Mouse (Mus musculus) left cerebral cortex, adult 9 months (tissue): ENCODE results near the gene Klhl12.
A peak's percentile ranks its signal among the peaks of the same experiment; 100 is the strongest.
"Not testable (repeated sequence)": the region's sequence is repeated elsewhere in the genome, so short reads cannot be mapped to it uniquely, and the experiment has no call there.

ENCODE experiments used
- DNase-seq, 2 experiments: peaks; one replicate each; pipeline ENCODE4 v3.0.0; 2022; ENCODE audit warnings: low spot score in 2 of 2

Gene Klhl12

DNA sequence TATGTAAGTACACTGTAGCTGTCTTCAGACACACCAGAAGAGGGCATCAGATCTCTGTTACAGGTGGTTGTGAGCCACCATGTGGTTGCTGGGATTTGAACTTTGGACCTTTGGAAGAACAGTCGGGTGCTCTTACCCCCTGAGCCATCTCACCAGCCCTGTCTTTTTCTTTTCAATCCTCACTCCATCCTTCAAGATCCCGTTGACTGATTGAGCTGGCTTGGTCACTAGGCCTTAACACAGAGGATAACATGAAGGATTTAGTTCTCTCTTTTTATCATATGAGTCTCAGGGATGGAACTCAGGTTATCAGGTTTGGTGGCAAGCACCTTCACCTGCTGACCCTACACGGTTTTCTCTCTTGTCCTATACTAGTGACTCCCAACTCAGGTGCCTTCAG is 6.8 kb upstream of the Klhl12 start:
- not testable (repeated sequence) for DNase-seq

DNA sequence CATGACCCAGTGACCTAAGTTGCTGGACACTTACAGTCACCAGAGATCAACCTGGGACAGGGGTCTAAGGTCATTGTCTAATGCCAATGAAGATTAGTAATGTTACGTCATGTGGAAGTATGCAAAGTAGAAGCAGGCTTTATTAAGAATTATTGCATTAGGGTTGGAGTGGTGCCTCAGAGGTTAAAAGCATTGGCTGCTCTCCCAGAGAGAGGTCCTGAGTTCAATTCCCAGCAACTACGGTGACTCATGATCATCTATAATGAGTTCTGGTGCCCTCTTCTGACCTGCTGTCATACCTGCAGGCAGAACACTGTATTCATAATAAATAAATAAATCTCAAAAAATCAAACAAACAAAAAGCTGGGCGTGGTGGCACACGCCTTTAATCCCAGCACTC is 5.1 kb upstream of the Klhl12 start:
- DNase-seq: no peak

DNA sequence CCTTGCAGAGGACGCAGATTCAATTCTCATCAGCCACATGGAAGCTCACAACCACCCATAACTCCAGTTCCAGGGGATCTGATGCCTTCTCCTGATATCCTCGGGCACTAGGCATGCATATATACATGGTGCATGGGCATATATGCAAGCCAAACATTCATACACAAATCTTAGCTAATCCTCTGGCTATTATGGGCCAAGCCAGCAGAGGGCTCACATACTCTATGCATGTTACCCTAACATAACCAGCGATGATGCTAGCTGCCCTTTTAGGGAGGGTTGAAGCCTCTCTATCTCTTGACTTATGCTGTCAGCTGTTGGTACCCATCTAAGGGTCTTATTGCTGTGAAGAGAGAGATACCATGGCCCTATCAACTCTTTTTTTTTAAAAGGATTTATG is 4.3 kb upstream of the Klhl12 start:
- DNase-seq: peak in 1 of 2 experiments; percentile 55

DNA sequence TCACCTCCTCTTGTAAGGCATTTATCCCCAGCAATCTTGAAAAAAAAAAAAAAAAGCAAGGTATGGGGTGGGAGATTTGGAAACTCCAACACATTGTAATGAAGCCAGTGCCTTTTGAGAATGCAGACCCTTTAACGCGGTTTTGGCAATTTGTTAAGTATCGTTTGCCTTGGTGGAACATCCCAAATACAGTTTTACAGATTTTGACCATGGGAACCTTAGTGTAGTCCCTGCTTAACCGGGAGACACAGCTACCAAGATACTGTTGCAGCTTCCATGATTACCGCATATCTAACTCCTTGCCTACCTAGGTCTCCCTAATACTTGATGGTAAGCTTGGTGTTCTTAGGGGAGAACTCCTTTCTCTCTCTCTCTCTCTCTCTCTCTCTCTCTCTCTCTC is 729 bp downstream of the Klhl12 start:
- no peak for DNase-seq

DNA sequence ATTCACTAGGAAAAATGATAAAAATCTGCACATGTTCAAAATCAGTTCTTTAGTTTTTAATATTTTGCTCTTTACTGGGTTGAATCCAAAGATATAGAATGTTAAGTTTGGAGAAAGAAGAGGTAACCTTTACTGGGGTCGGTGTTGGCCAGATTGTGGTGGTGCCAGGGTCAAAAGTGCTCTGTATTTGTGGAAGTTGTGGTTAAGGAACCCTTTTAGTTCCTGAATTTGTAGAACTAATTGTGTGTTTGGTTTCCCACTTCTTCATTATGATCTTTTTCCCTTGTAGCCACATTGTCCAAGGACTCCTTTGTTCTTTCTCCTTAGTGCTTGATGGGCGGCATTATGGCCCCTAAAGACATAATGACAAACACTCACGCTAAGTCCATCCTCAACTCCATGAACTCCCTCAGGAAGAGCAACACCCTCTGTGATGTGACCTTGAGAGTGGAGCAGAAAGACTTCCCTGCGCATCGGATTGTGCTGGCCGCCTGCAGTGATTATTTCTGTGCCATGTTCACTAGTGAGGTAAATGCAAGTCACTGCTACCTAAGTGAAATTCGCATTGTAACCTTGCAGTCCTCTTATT is 2.9 kb downstream of the Klhl12 start:
- DNase-seq: no peak

DNA sequence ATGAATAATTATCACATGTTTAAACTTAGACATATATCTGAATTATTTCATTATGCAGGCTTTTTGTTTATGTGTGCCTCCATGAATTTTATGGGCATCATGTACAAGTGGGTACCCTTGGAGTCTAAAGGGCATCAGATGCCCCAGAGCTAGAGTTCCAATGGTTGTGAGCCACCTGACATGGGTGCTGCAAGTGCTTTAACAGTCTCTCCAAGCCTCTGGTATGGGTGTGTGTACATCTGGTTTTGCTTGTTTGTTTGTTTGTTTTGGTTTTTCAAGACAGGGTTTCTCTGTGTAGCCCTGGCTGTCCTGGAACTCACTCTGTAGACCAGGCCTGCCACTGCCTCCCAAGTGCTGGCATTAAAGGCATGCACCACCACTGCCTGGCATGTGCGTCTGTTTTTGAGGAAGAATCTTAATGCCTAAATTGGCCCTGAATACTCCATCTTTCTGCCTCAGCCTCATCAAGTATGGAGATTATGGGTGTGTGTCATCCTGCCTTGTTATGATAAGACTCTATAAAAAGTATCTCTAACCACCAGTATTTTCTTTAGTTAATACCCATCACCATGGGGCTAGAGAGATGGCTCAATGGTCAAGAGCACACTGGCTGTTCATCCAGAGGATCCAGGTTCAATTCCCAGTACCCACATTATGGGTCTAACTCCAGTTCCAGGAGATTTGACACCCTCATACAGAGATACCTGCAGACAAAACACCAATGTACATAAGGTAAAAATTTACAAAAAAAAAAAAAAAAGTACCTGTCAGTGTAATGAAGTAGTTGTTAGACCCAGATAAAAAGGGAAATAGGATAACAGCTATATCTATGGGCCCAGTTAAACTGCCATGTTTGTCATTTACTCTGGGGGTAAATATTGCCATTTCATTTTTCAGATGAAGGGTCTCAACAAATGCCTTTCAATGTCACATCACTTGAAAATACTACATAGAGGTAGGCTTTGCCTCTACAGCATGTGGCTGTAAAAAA is 5.3 kb downstream of the Klhl12 start:
- no peak for DNase-seq

- no peak for DNase-seq
Measured at GRCm38 (mm10) chr1:134484623-134485022, 29.3 kb downstream of the Klhl12 start.

- no peak for DNase-seq
Measured at GRCm38 (mm10) chr1:134490903-134491801, 35.8 kb downstream of the Klhl12 start.

DNA sequence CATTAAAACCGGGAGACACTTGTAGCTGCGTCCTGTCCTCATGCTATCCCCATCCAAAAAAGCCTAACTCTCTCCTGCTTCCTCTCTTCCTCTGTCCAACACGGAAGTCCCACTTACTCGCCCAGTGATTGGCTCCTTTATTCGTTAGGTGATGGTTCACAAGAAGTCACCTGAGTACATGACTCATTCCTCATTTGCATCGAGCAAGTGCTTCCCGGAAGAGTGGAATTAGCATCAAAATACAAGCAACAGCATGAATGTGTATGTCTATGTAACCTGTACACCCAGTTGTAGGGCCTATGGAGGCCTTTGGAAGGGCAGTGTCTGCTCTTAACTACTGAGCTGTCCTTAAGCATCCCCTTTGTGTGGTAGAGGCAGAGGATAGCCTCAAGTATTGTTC is 36.9 kb downstream of the Klhl12 start:
- no peak for DNase-seq

GRCm38 (mm10) chr1:134493496-134493895 is 38.2 kb downstream of the Klhl12 start:
- no peak for DNase-seq

DNA sequence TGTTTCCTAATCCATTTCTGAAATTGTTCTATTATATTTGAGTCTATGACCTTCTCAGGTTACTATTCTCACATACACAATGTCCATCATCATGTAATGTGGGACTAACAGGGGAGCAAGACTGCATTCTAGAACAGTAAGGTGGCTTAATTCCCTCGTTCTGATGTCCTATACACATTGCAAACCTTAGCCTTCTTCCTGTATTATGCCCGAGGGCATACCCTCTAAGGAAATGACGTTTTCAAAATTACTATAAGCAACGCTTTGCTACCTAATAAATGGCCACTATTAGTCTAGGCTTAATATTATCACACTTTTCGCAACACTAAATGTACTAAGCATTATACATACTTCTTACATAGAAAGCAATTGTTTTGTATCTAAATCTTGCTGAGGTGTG is 38.6 kb downstream of the Klhl12 start:
- DNase-seq: no peak

- peak; percentile 94 to 98 for DNase-seq
Measured at GRCm38 (mm10) chr1:134494428-134495215, 39.3 kb downstream of the Klhl12 start, which contains the start of gene Rabif. TSS of gene Rabif (plus strand) at chr1:134494648.

GRCm38 (mm10) chr1:134495216-134495539 is 39.8 kb downstream of the Klhl12 start:
- no peak for DNase-seq

GRCm38 (mm10) chr1:134495991-134496390 is 40.7 kb downstream of the Klhl12 start:
- DNase-seq: no peak

GRCm38 (mm10) chr1:134500916-134501315 is 45.6 kb downstream of the Klhl12 start:
- DNase-seq: no peak

DNA sequence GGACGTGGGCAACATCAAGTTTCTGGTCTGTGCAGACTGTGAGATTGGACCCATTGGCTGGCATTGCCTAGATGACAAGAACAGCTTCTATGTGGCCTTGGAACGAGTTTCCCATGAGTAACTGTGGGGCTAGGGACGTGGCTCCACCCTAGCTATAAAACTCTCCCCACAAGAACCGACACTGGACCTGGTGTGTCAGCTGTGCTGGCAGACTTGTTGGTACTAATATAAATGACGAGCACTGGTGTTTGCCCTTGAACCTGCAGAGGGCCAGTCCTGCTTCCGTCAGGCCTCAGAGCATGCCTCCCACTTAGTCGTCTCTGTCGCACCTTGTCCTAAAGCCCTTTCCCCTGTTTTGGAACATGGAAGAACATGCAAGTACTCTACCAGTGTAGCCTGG is 50.9 kb downstream of the Klhl12 start:
- no peak for DNase-seq

DNA sequence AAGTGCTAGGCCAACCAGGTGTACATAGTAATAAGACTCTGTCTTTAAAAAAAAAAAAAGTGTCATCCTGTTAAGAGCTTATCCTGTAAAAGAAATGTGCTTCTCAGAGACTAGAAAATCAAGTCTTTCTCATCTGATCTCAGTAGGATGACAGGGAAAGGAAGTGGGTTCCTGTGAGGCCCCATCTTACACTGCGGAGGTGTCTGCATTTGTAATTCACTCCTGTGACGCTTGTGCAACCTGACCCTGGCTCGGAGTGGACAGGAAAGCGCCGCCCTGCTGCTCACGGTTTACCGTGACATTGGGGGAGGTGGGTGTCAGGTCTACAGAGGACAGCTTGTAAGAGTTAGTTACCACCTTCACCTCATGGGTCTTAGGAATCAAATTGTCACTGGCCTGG is 54.7 kb downstream of the Klhl12 start:
- DNase-seq: no peak

DNA sequence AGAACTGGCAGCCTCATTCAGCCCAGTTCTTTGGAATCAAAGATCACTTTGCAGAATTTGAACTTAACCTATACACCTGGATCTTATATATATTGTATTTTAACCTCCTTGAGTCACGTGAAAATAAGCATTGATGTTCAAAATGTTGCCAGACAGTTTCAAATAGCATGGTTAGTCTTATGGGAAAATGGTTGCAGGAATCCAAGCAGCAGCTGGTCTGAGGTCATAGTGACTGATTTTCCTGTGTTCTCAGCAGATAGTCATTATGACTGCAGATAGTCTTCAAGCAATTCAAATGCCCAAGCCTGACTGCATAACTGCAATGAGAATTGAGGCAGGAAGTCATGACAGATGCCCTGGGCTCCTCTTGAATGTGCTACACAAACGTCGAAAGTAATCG is 56.9 kb downstream of the Klhl12 start:
- DNase-seq: no peak

DNA sequence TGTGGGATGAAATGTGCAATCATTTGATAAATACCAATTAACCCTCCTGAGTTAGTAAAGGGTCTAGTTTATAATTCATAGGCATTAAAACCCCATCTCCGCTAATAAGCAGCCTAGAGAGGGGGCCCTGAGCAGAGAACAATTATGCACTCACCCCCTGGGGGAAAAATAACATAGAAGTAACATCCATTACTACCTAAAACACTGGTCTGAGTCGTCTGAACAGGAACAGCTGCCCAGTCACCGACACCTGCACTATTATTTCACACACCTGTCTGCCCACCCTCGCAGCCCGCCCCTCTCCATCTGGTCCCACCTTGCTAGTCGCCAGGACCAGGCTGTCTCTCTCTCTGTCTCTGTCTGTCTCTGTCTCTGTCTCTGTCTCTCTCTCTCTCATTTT is 57.3 kb downstream of the Klhl12 start:
- DNase-seq: no peak

- DNase-seq: no peak
Measured at GRCm38 (mm10) chr1:134513312-134513860, 58.1 kb downstream of the Klhl12 start.
